Mouse (Mus musculus) MEL (cell line): ENCODE measurements around the gene Prss56. TPM values are rescaled to one million over a fixed set of nuclear protein-coding genes. Genes with fewer than 3 reads are reported as not detected.

Source experiments
- DNase-seq: peaks from one replicate; pipeline ENCODE4 v3.0.0; 2011; ENCODE audit warnings: low read depth, low spot score
- H3K27ac ChIP-seq: 2 replicates; pipeline ENCODE4 v1.5.1; 2012; ENCODE audit warnings: low read depth, mild to moderate bottlenecking, control low read depth, low read length, moderate library complexity; ENCODE audit not compliant: control insufficient read depth
- H3K27me3 ChIP-seq, 2 experiments: fragments of 150-350 bp in 1 of 2; sonication (generic) in 1 of 2; 2 replicates each; pipeline ENCODE4 v1.6.1; 2012; ENCODE audit warnings: low read length in 2 of 2, mild to moderate bottlenecking in 2 of 2, improper control_type of control experiment in 1 of 2, moderate library complexity in 1 of 2; ENCODE audit not compliant: insufficient read depth in 2 of 2, control insufficient read depth in 1 of 2
- H3K36me3 ChIP-seq, 2 experiments: 2 replicates each; pipeline ENCODE4 v1.6.1; 2012 to 2014; ENCODE audit warnings: low read length in 2 of 2, improper control_type of control experiment in 1 of 2, inconsistent platforms in 1 of 2, mild to moderate bottlenecking in 1 of 2; ENCODE audit not compliant: insufficient read depth in 2 of 2, control insufficient read depth in 1 of 2
- H3K4me1 ChIP-seq, 2 experiments: fragments of 150-350 bp in 1 of 2; sonication (generic) in 1 of 2; 2 replicates each; pipeline ENCODE4 v1.6.1; 2012; ENCODE audit warnings: low read length in 2 of 2, improper control_type of control experiment in 1 of 2, mild to moderate bottlenecking in 1 of 2; ENCODE audit not compliant: insufficient read depth in 2 of 2, control insufficient read depth in 1 of 2
- H3K4me3 ChIP-seq, 2 experiments: fragments of 150-350 bp in 1 of 2; sonication (generic) in 1 of 2; 2 replicates each; pipeline ENCODE4 v1.5.1; 2012; ENCODE audit warnings: low read depth in 2 of 2, low read length in 2 of 2, mild to moderate bottlenecking in 2 of 2, moderate library complexity in 2 of 2, control low read depth in 1 of 2, improper control_type of control experiment in 1 of 2; ENCODE audit not compliant: control insufficient read depth in 1 of 2, insufficient read depth in 1 of 2
- H3K79me2 ChIP-seq: 2 replicates; pipeline ENCODE4 v1.6.1; 2012; ENCODE audit warnings: mild to moderate bottlenecking, low read length, moderate library complexity; ENCODE audit not compliant: control insufficient read depth, poor library complexity, insufficient read depth
- H3K9ac ChIP-seq: 2 replicates; pipeline ENCODE4 v1.6.1; 2012; ENCODE audit warnings: low read depth, mild to moderate bottlenecking, control low read depth, low read length, moderate library complexity; ENCODE audit not compliant: control insufficient read depth, poor library complexity, severe bottlenecking
- H3K9me3 ChIP-seq: fragments of 150-350 bp; sonication (generic); replicated peaks from 2 replicates; pipeline ENCODE4 v1.6.1; 2012; ENCODE audit warnings: mild to moderate bottlenecking, low read length, improper control_type of control experiment, moderate library complexity; ENCODE audit not compliant: insufficient read depth
- CHD2 ChIP-seq: IDR thresholded peaks from 2 replicates; pipeline ENCODE4 v1.6.1; 2011; ENCODE audit warnings: low read length, improper control_type of control experiment
- CTCF ChIP-seq, 3 experiments: IDR thresholded peaks in 2 of 3; conservative IDR thresholded peaks in 1 of 3; 2 replicates each; pipeline ENCODE4 v1.5.1; 2011 to 2012; ENCODE audit warnings: low read length in 3 of 3, low read depth in 2 of 3, mild to moderate bottlenecking in 2 of 3, improper control_type of control experiment in 1 of 3, inconsistent platforms in 1 of 3, mixed read lengths in 1 of 3, moderate library complexity in 1 of 3; ENCODE audit not compliant: control insufficient read depth in 1 of 3, insufficient read depth in 1 of 3, poor library complexity in 1 of 3, severe bottlenecking in 1 of 3
- GATA1 ChIP-seq: IDR thresholded peaks from 2 replicates; pipeline ENCODE4 v1.6.1; 2011; ENCODE audit warnings: low read depth, low read length, improper control_type of control experiment
- HCFC1 ChIP-seq: IDR thresholded peaks from 2 replicates; pipeline ENCODE4 v1.6.1; 2012; ENCODE audit warnings: low read depth, mild to moderate bottlenecking, inconsistent platforms, low read length, improper control_type of control experiment, moderate library complexity
- JUND ChIP-seq: IDR thresholded peaks from 2 replicates; pipeline ENCODE4 v1.6.1; 2011; ENCODE audit warnings: low read depth, mild to moderate bottlenecking, improper control_type of control experiment, low read length
- MAFK ChIP-seq: IDR thresholded peaks from 2 replicates; pipeline ENCODE4 v1.6.1; 2011; ENCODE audit warnings: low read depth, mild to moderate bottlenecking, low read length, improper control_type of control experiment, borderline replicate concordance
- MAX ChIP-seq: IDR thresholded peaks from 2 replicates; pipeline ENCODE4 v1.6.1; 2011; ENCODE audit warnings: low read length, improper control_type of control experiment
- MAZ ChIP-seq: IDR thresholded peaks from 2 replicates; pipeline ENCODE4 v1.6.1; 2012; ENCODE audit warnings: low read depth, mild to moderate bottlenecking, inconsistent platforms, low read length, improper control_type of control experiment
- MXI1 ChIP-seq: IDR thresholded peaks from 2 replicates; pipeline ENCODE4 v1.6.1; 2011; ENCODE audit warnings: mild to moderate bottlenecking, low read depth, low read length, improper control_type of control experiment
- MYB ChIP-seq: IDR thresholded peaks from 2 replicates; pipeline ENCODE4 v1.6.1; 2011; ENCODE audit warnings: mild to moderate bottlenecking, low read depth, low read length, improper control_type of control experiment
- MYC ChIP-seq: IDR thresholded peaks from 2 replicates; pipeline ENCODE4 v1.6.1; 2011; ENCODE audit warnings: low read depth, mild to moderate bottlenecking, low read length, improper control_type of control experiment, moderate library complexity
- NRF1 ChIP-seq: IDR thresholded peaks from 2 replicates; pipeline ENCODE4 v1.6.1; 2014; ENCODE audit warnings: low read depth, mild to moderate bottlenecking, inconsistent platforms, low read length, improper control_type of control experiment, moderate library complexity; ENCODE audit not compliant: poor library complexity, insufficient read depth, severe bottlenecking
- POLR2A ChIP-seq, 2 experiments: IDR thresholded peaks; 2 replicates each; pipeline ENCODE4 v1.6.1; 2011 to 2012; ENCODE audit warnings: low read length in 2 of 2, mild to moderate bottlenecking in 2 of 2, control low read depth in 1 of 2, improper control_type of control experiment in 1 of 2, low read depth in 1 of 2, moderate library complexity in 1 of 2; ENCODE audit not compliant: control insufficient read depth in 1 of 2, insufficient read depth in 1 of 2, poor library complexity in 1 of 2
- POLR2AphosphoS2 ChIP-seq: IDR thresholded peaks from 2 replicates; pipeline ENCODE4 v1.6.1; 2011; ENCODE audit warnings: low read length, improper control_type of control experiment
- RCOR1 ChIP-seq: IDR thresholded peaks from 2 replicates; pipeline ENCODE4 v1.6.1; 2012; ENCODE audit warnings: low read depth, mild to moderate bottlenecking, inconsistent platforms, low read length, improper control_type of control experiment
- SIN3A ChIP-seq: IDR thresholded peaks from 2 replicates; pipeline ENCODE4 v1.6.1; 2012; ENCODE audit warnings: low read length, improper control_type of control experiment, inconsistent platforms
- TCF12 ChIP-seq: IDR thresholded peaks from 2 replicates; pipeline ENCODE4 v1.6.1; 2014; ENCODE audit warnings: low read depth, mild to moderate bottlenecking, inconsistent platforms, low read length, improper control_type of control experiment, moderate library complexity
- UBTF ChIP-seq: IDR thresholded peaks from 2 replicates; pipeline ENCODE4 v1.6.1; 2012; ENCODE audit warnings: low read depth, mild to moderate bottlenecking, inconsistent platforms, low read length, improper control_type of control experiment, moderate library complexity, borderline replicate concordance; ENCODE audit not compliant: insufficient read depth
- USF1 ChIP-seq: IDR thresholded peaks from 2 replicates; pipeline ENCODE4 v1.6.1; 2014; ENCODE audit warnings: low read depth, mild to moderate bottlenecking, inconsistent platforms, low read length, improper control_type of control experiment, moderate library complexity
- USF2 ChIP-seq, 2 experiments: IDR thresholded peaks; 2 replicates each; pipeline ENCODE4 v1.6.1; 2011 to 2012; ENCODE audit warnings: improper control_type of control experiment in 2 of 2, low read length in 2 of 2, borderline replicate concordance in 1 of 2, inconsistent platforms in 1 of 2, low read depth in 1 of 2, mild to moderate bottlenecking in 1 of 2; ENCODE audit not compliant: insufficient read depth in 1 of 2
- ZKSCAN1 ChIP-seq: IDR thresholded peaks from 2 replicates; pipeline ENCODE4 v1.6.1; 2012; ENCODE audit warnings: low read depth, mild to moderate bottlenecking, inconsistent platforms, low read length, improper control_type of control experiment, moderate library complexity
- ZMIZ1 ChIP-seq: IDR thresholded peaks from 2 replicates; pipeline ENCODE4 v1.6.1; 2012; ENCODE audit warnings: low read depth, mild to moderate bottlenecking, inconsistent platforms, low read length, improper control_type of control experiment, moderate library complexity
- ZNF384 ChIP-seq: IDR thresholded peaks from 2 replicates; pipeline ENCODE4 v1.6.1; 2012; ENCODE audit warnings: low read depth, mild to moderate bottlenecking, inconsistent platforms, low read length, improper control_type of control experiment
- polyA plus RNA-seq, 2 experiments: library from polyadenylated mRNA; stranded (reverse) in 1 of 2; unstranded in 1 of 2; fragments of >175 nt in 1 of 2; fragments of >200 nt in 1 of 2; gene quantifications; 2 replicates each; pipeline versions ENCODE4 v1.2.1 to v1.2.4; 2012; ENCODE audit warnings: low replicate concordance in 2 of 2, low read depth in 1 of 2; ENCODE audit not compliant: insufficient read length in 2 of 2, insufficient read depth in 1 of 2, missing spikeins in 1 of 2
- total RNA-seq: library from RNA; depleted of rRNA; stranded (reverse); fragments of 300-350 nt; gene quantifications from 2 replicates; pipeline ENCODE4 v1.2.3, GENCODE M21; 2012

The Prss56 gene
- total and polyA plus RNA-seq, 3 experiments, result 0.08 TPM; not detected in 2

DNA sequence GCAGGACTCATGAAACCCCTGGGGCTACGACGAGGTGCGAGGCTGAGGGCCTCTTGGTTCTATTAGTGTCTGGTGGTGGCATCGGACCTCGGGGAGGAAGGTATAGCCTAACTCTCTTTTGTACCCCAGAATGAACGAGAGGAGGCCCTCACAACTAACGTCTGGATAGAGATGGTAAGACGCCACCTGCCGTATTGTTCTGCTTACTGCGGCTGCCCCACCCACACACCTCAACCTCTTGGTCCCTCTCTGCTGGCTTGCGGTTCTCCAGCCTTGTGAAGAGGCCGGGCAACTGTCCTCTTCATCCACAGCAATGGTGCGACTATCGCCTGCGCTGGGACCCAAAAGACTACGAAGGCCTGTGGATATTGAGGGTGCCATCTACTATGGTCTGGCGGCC, 23.2 kb downstream of the Prss56 start:
- Histone ChIP-seq H3K4me3 (no peak overlapping the region), H3K27me3 (peaks cover 0 to 1% of the 10 kb centered on the region in 2 experiments; a peak in 2 of 4 replicates), H3K36me3 (no peaks in the 10 kb centered on the region), H3K9ac (no peak overlapping the region), H3K79me2 (no peaks in the 10 kb centered on the region), H3K4me1 (no peaks in the 10 kb centered on the region), H3K9me3 (no peaks in the 10 kb centered on the region), H3K27ac (no peak overlapping the region)
- no peak for DNase-seq
- TF ChIP-seq NRF1 (no peak), CTCF (IDR thresholded peaks at IDR 0.05 in 2 of 3, conservative IDR thresholded peaks at IDR 0.05 in 1 of 3; ENCODE audit: control insufficient read depth in 1 of 3, insufficient read depth in 1 of 3, low read depth in 2 of 3, low read length in 3 of 3, poor library complexity in 1 of 3, severe bottlenecking in 1 of 3) (peak in 1 of 3 experiments; percentile 11; a peak in 2 of 6 replicates)

DNA sequence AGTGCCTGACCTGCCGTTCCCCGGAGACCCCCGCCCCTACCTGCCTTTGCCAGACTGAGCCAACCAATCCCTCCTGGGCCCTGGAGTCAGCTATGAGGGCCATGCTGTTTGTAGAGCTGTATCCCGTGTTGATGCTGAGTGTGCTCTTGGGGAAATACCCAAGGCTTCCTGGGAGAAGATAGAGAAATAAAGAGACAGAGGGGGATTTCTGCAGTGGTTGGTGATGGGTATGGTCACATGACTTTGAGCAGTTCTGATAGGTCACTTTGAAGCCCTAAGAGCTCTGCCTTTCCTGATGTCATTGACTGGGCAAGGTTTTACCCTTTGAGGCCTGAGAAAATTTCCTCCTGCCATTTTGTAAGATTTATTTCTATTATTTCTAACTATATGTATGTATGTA, 28.3 kb downstream of the Prss56 start:
- Histone ChIP-seq H3K27ac (no peak overlapping the region), H3K4me3 (no peak overlapping the region), H3K79me2 (peaks cover 28% of the 10 kb centered on the region), H3K9ac (no peak overlapping the region), H3K4me1 (peaks cover 3 to 16% of the 10 kb centered on the region in 2 experiments; a peak in 3 of 4 replicates), H3K36me3 (peaks cover 1 to 20% of the 10 kb centered on the region in 2 experiments; a peak in 2 of 4 replicates), H3K9me3 (no peaks in the 10 kb centered on the region), H3K27me3 (no peaks in the 10 kb centered on the region)
- no peak for DNase-seq
- TF ChIP-seq MYB, result no peak
- TF ChIP-seq USF1, result peak; percentile 15; the same call in 1 of the 2 replicates
- no peak for TF ChIP-seq SIN3A

DNA sequence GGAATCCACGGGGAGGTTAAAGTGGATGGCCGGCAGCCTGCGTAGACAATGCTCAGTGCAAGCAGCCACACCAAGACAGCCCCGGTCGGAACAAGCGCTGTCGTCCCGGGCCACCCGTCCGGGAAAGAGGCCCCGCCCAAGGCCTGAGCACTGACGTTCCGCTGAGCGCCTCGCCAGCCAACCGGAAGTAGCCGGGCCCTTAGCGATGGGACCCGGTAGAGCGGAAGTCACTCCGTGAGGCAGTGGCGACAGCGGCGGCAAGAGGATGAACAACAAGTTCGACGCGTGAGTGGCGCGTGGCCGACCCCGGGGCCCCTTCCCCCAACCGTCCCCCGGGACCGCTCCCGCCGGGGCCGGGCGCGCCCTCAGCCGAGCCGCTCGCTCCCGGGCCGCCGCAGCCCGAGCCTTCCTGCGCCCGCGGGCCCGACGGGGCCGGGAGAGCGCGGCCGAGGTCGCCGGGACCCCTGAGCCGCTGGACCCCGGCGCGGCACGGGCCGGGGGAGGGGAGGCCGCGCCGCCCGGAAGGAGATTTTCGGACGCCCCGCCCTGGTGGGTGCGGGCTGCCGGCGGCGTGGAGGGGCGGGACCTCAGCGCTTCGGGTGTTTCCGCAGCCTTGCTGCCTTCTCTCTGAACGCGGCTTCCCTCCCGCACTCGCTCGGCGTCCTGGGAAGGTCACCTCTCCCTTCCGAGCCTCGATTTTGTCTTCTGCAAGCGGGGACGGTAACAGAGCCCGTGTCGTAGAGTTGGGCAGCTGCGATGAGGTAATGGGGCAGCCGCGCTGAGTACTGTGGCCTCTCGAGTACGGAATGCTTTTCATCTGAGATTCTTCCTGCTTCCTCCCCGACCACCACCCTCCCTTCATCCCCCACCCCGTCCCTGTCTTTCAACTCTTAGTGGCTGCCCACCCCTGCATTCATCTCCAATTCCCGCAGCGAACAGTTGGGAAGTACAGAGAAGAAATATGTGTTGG, 30.9 kb downstream of the Prss56 start, which contains the start of gene Eif4e2:
Gene Eif4e2, plus strand, starts transcription at position 180 of the 970 bp plus-strand sequence.
- H3K4me1 ChIP-seq, result peaks cover 7 to 24% of the 10 kb centered on the region in 2 experiments; a peak in 3 of 4 replicates
- peaks cover 5 to 30% of the 10 kb centered on the region in 2 experiments for H3K36me3 ChIP-seq
- H3K27ac ChIP-seq, result peak within 1 kb of the TSS; percentile 90
- TF ChIP-seq MAX, result peak; percentile 84
- peak; percentile 86 for TF ChIP-seq ZMIZ1
- no peak for TF ChIP-seq JUND
- peak; percentile 92 for TF ChIP-seq HCFC1
- no peak for TF ChIP-seq CHD2
- peak; percentile 74 for TF ChIP-seq MYC
- peak; percentile 90 to 93 for TF ChIP-seq POLR2A (IDR thresholded peaks at IDR 0.05; ENCODE audit: control insufficient read depth in 1 of 2, insufficient read depth in 1 of 2, low read depth in 1 of 2, low read length in 2 of 2, poor library complexity in 1 of 2)
- no peak for TF ChIP-seq MAFK
- no peak for TF ChIP-seq USF2 (IDR thresholded peaks at IDR 0.05; ENCODE audit: borderline replicate concordance in 1 of 2, insufficient read depth in 1 of 2, low read depth in 1 of 2, low read length in 2 of 2)
- 0 out of 2 replicates have a peak, but pooled peaks have one; percentile 27 for TF ChIP-seq RCOR1
- TF ChIP-seq UBTF, result peak; percentile 94; the same call in 1 of the 2 replicates
- no peak for TF ChIP-seq GATA1
- TF ChIP-seq ZKSCAN1, result no peak
- no peak for TF ChIP-seq ZNF384
- peak; percentile 94 for TF ChIP-seq POLR2AphosphoS2
- peak; percentile 77 for TF ChIP-seq MXI1
- peak; percentile 77; the same call in 1 of the 2 replicates for TF ChIP-seq MAZ
- peak; percentile 84 for TF ChIP-seq TCF12
- peak; percentile 94 for TF ChIP-seq SIN3A

More for the DNA sequence above, 30.9 kb downstream of the Prss56 start, which contains the start of gene Eif4e2:
- H3K9ac ChIP-seq, result peak within 1 kb of the TSS; percentile 98
- H3K79me2 ChIP-seq, result peaks cover 50% of the 10 kb centered on the region
- H3K9me3 ChIP-seq, result no peaks in the 10 kb centered on the region
- peak within 1 kb of the TSS; percentile 84 to 85 for H3K4me3 ChIP-seq
- H3K27me3 ChIP-seq, result no peaks in the 10 kb centered on the region
- peak; percentile 96 for DNase-seq
